Comparison of ENCODE assay signal across 30 mouse cellular contexts in genomic region chr11:69776488-69776887, GRCm38 (mm10). TPM values are rescaled to one million over a fixed set of nuclear protein-coding genes. Genes with fewer than 3 reads are reported as not detected.
A peak's percentile ranks its signal among the peaks of the same experiment; 100 is the strongest.
DNase-seq lines count a peak whose midpoint lies in the region; ATAC-seq and TF ChIP-seq lines count a peak whose summit lies in the region.
"Had no signal": no experiment of that assay in that cellular context is flagged by ENCODE, and none has a peak within 500 bp of the region (broad histone marks: within the 10 kb centered on the region; RNA-seq: fewer than 3 reads in every experiment).

No protein-coding gene starts in this region.

- peaks cover 6% of the 10 kb centered on the region; the same call in 1 of the 2 replicates for H3K36me3 ChIP-seq in heart, embryonic 11.5 days (ENCODE audit: control insufficient read depth, insufficient read depth, low read length)
- peaks cover 25% of the 10 kb centered on the region for H3K36me3 ChIP-seq in midbrain, embryonic 13.5 days
- peaks cover 20% of the 10 kb centered on the region; the same call in 1 of the 2 replicates for H3K36me3 ChIP-seq in midbrain, postnatal 0 days (ENCODE audit: insufficient read depth, low read length)
- H3K36me3 ChIP-seq in embryonic facial prominence, embryonic 13.5 days: peaks cover 42% of the 10 kb centered on the region

- DNase-seq in heart, postnatal 25 days (ENCODE audit: low spot score): no peak
- DNase-seq in midbrain, postnatal 0 days (ENCODE audit: low spot score): no peak
- no peak for DNase-seq in gastrocnemius, postnatal 14 days
- DNase-seq: adrenal gland, adult 8-10 months; kidney, adult 9 months; layer of hippocampus, postnatal 36 days; left cerebral cortex, postnatal 4 days; thymus, postnatal 4 days had no signal

- no peak overlapping the region for H3K4me2 ChIP-seq in heart, embryonic 11.5 days
- no peak overlapping the region for H3K4me2 ChIP-seq in midbrain, embryonic 13.5 days (replicated peaks)
- H3K4me2 ChIP-seq in midbrain, postnatal 0 days (ENCODE audit: low read depth, low read length, poor library complexity, severe bottlenecking): no peak overlapping the region
- no peak overlapping the region for H3K4me2 ChIP-seq in embryonic facial prominence, embryonic 13.5 days
- H3K4me2 ChIP-seq: heart, embryonic 12.5 days; lung, embryonic 15.5 days; neural tube, embryonic 13.5 days had no signal

- 0 out of 2 replicates have a peak, but pooled peaks have one; percentile 11 for ATAC-seq in heart, embryonic 11.5 days (replicated peaks; ENCODE audit: insufficient number of reproducible peaks, low FRiP score, low TSS enrichment)
- no peak for ATAC-seq in midbrain, embryonic 13.5 days
- ATAC-seq in midbrain, postnatal 0 days (ENCODE audit: low FRiP score): no peak
- ATAC-seq in embryonic facial prominence, embryonic 13.5 days (ENCODE audit: insufficient number of reproducible peaks, insufficient read depth, low FRiP score, low TSS enrichment, low read depth): no peak
- no peak for ATAC-seq in inflammation-experienced regulatory T-cells, adult 6 months
- ATAC-seq: CD4-positive, CD25-positive, alpha-beta regulatory T cell, adult 4 months; forebrain, embryonic 16.5 days; intestine, postnatal 0 days; midbrain, embryonic 16.5 days had no signal

- H3K9ac ChIP-seq in heart, embryonic 11.5 days (ENCODE audit: low read depth, low read length): no peak overlapping the region
- H3K9ac ChIP-seq in midbrain, embryonic 13.5 days (replicated peaks): peak overlapping the region; percentile 28; the same call in 1 of the 2 replicates
- H3K9ac ChIP-seq in midbrain, postnatal 0 days (replicated peaks; ENCODE audit: low read length, poor library complexity, severe bottlenecking): no peak overlapping the region
- 0 out of 2 replicates have a peak overlapping the region, but pooled peaks have one; percentile 3 for H3K9ac ChIP-seq in embryonic facial prominence, embryonic 13.5 days
- H3K9ac ChIP-seq: heart, embryonic 12.5 days; lung, embryonic 15.5 days; neural tube, embryonic 13.5 days had no signal

- intact Hi-C loops in heart, postnatal 25 days (cut with DNase I): no loop called here
- intact Hi-C loops in gastrocnemius, postnatal 14 days (cut with DNase I; ENCODE audit: low total_unique reads): no loop called here

- no peak for TF ChIP-seq CTCF in midbrain, postnatal 0 days (IDR thresholded peaks at IDR 0.05)

- no peak overlapping the region for H3K27ac ChIP-seq in heart, embryonic 11.5 days (ENCODE audit: low read depth, low read length)
- H3K27ac ChIP-seq in midbrain, embryonic 13.5 days: no peak overlapping the region
- H3K27ac ChIP-seq in midbrain, postnatal 0 days (ENCODE audit: low read depth, low read length): no peak overlapping the region
- no peak overlapping the region for H3K27ac ChIP-seq in embryonic facial prominence, embryonic 13.5 days
- H3K27ac ChIP-seq: lung, embryonic 15.5 days; neural tube, embryonic 13.5 days had no signal

- H3K27me3 ChIP-seq in heart, embryonic 11.5 days (ENCODE audit: control insufficient read depth, insufficient read depth, low read length): peaks cover 16% of the 10 kb centered on the region
- no peaks in the 10 kb centered on the region; the same call in 1 of the 2 replicates for H3K27me3 ChIP-seq in midbrain, embryonic 13.5 days
- H3K27me3 ChIP-seq in midbrain, postnatal 0 days (ENCODE audit: insufficient read depth, low read length): no peaks in the 10 kb centered on the region
- H3K27me3 ChIP-seq in embryonic facial prominence, embryonic 13.5 days: peaks cover 16% of the 10 kb centered on the region; the same call in 1 of the 2 replicates
- H3K27me3 ChIP-seq: lung, embryonic 15.5 days had no signal

- H3K4me1 ChIP-seq in heart, embryonic 11.5 days (ENCODE audit: control insufficient read depth, insufficient read depth, low read length): 0 out of 2 replicates have a peak, but pooled peaks cover 3% of the 10 kb centered on the region
- 0 out of 2 replicates have a peak, but pooled peaks cover 5% of the 10 kb centered on the region for H3K4me1 ChIP-seq in midbrain, embryonic 13.5 days (replicated peaks)
- H3K4me1 ChIP-seq in midbrain, postnatal 0 days (ENCODE audit: insufficient read depth, low read length): no peaks in the 10 kb centered on the region
- peaks cover 20% of the 10 kb centered on the region for H3K4me1 ChIP-seq in embryonic facial prominence, embryonic 13.5 days
- H3K4me1 ChIP-seq: neural tube, embryonic 13.5 days had no signal

- WGBS in heart, embryonic 11.5 days (ENCODE audit: insufficient replicate concordance): 74% methylated on average over 20 of the region's 20 CpGs
- 87% methylated on average over 20 of the region's 20 CpGs for WGBS in midbrain, embryonic 13.5 days
- WGBS in midbrain, postnatal 0 days: 89% methylated on average over 20 of the region's 20 CpGs
- WGBS in embryonic facial prominence, embryonic 13.5 days: 85% methylated on average over 20 of the region's 20 CpGs

- no peak overlapping the region for H3K4me3 ChIP-seq in heart, embryonic 11.5 days (ENCODE audit: low read depth, low read length)
- H3K4me3 ChIP-seq in midbrain, embryonic 13.5 days (replicated peaks): no peak overlapping the region
- H3K4me3 ChIP-seq in midbrain, postnatal 0 days (ENCODE audit: low read depth, low read length): no peak overlapping the region
- H3K4me3 ChIP-seq in embryonic facial prominence, embryonic 13.5 days: no peak overlapping the region
- H3K4me3 ChIP-seq: heart, embryonic 12.5 days; lung, embryonic 15.5 days; neural tube, embryonic 13.5 days had no signal

- no peaks in the 10 kb centered on the region for H3K9me3 ChIP-seq in heart, embryonic 11.5 days (replicated peaks; ENCODE audit: control insufficient read depth, low read length)
- no peaks in the 10 kb centered on the region for H3K9me3 ChIP-seq in midbrain, embryonic 13.5 days
- no peaks in the 10 kb centered on the region for H3K9me3 ChIP-seq in midbrain, postnatal 0 days (ENCODE audit: low read length)
- no peaks in the 10 kb centered on the region for H3K9me3 ChIP-seq in embryonic facial prominence, embryonic 13.5 days
- H3K9me3 ChIP-seq: G1E; heart, embryonic 12.5 days; lung, embryonic 15.5 days; neural tube, embryonic 13.5 days had no signal

RNA-seq across cellular contexts. Expression of gene Zbtb4, which starts 10.8 kb away (rescaled TPM):
- 2.1 and 3.1 TPM in 2 replicates for polyA plus RNA-seq in heart, embryonic 11.5 days (2014; fragmentation: Nextera tagmentation; extraction: Ambion mirVana)
- total RNA-seq in heart, postnatal 25 days (2021): 10 to 100 TPM; 33.3 to 39.6 TPM
- 2.9 and 3.2 TPM in 2 replicates for polyA plus RNA-seq in midbrain, embryonic 13.5 days (2015; fragmentation: Nextera tagmentation; extraction: Ambion mirVana)
- 31.5 and 34.3 TPM in 2 replicates for total RNA-seq in midbrain, postnatal 0 days (2014; rRNA removed)
- polyA plus RNA-seq in midbrain, postnatal 0 days (2015; fragmentation: Nextera tagmentation; extraction: Ambion mirVana): 4.4 and 5.0 TPM in 2 replicates
- 3.5 and 4.8 TPM in 2 replicates for polyA plus RNA-seq in embryonic facial prominence, embryonic 13.5 days (2015; fragmentation: Nextera tagmentation; extraction: Ambion mirVana)
- 10 to 100 TPM; 18.2 to 21.3 TPM for total RNA-seq in gastrocnemius, postnatal 14 days (2021)
- polyA plus RNA-seq in inflammation-experienced regulatory T-cells, adult 6 months (2017; shearing (Covaris generic)): 10 to 100 TPM in 2 of 3 experiments, 1 to 10 TPM in 1; 4.3 to 13.9 (median 11.8) TPM

RNA-seq across cellular contexts. Expression of gene Slc35g3, which starts 14.7 kb away (rescaled TPM):
- 0.10 TPM in 1 of 2 replicates, not detected in the other for polyA plus RNA-seq in heart, embryonic 11.5 days (2014; fragmentation: Nextera tagmentation; extraction: Ambion mirVana)
- total RNA-seq in heart, postnatal 25 days (2021): not detected
- 0.31 TPM in 1 of 2 replicates, not detected in the other for polyA plus RNA-seq in midbrain, embryonic 13.5 days (2015; fragmentation: Nextera tagmentation; extraction: Ambion mirVana)
- total RNA-seq in midbrain, postnatal 0 days (2014; rRNA removed): not detected in 2 replicates
- polyA plus RNA-seq in midbrain, postnatal 0 days (2015; fragmentation: Nextera tagmentation; extraction: Ambion mirVana): 0.23 and 0.26 TPM in 2 replicates
- polyA plus RNA-seq in embryonic facial prominence, embryonic 13.5 days (2015; fragmentation: Nextera tagmentation; extraction: Ambion mirVana): not detected in 2 replicates
- not detected for total RNA-seq in gastrocnemius, postnatal 14 days (2021)
- not detected for polyA plus RNA-seq in inflammation-experienced regulatory T-cells, adult 6 months (2017; shearing (Covaris generic))
- total RNA-seq: adrenal gland, adult 8-10 months; adrenal gland, postnatal 4 days; gastrocnemius, adult 8-10 months; hematopoietic stem cell, adult 5-6 weeks; layer of hippocampus, postnatal 36 days; left cerebral cortex, postnatal 4 days; liver, adult 2 months; megakaryocyte, adult 5-6 weeks had no signal
- polyA plus RNA-seq: CD4-positive, CD25-positive, alpha-beta regulatory T cell, adult 4 months; cerebellum, adult 2 months; cortical plate, adult 2 months; heart, postnatal 0 days; large intestine, adult 2 months; liver, adult 2 months; thymus, postnatal 0 days had no signal

RNA-seq across cellular contexts. Expression of gene Polr2a, which starts 18.1 kb away (rescaled TPM):
- 29.0 and 36.7 TPM in 2 replicates for polyA plus RNA-seq in heart, embryonic 11.5 days (2014; fragmentation: Nextera tagmentation; extraction: Ambion mirVana)
- 10 to 100 TPM; 28.6 to 30.4 TPM for total RNA-seq in heart, postnatal 25 days (2021)
- polyA plus RNA-seq in midbrain, embryonic 13.5 days (2015; fragmentation: Nextera tagmentation; extraction: Ambion mirVana): 22.7 and 24.9 TPM in 2 replicates
- total RNA-seq in midbrain, postnatal 0 days (2014; rRNA removed): 16.9 and 25.1 TPM in 2 replicates
- 9.0 and 10.2 TPM in 2 replicates for polyA plus RNA-seq in midbrain, postnatal 0 days (2015; fragmentation: Nextera tagmentation; extraction: Ambion mirVana)
- polyA plus RNA-seq in embryonic facial prominence, embryonic 13.5 days (2015; fragmentation: Nextera tagmentation; extraction: Ambion mirVana): 27.3 and 31.3 TPM in 2 replicates
- total RNA-seq in gastrocnemius, postnatal 14 days (2021): 10 to 100 TPM; 36.4 to 39.1 TPM
- polyA plus RNA-seq in inflammation-experienced regulatory T-cells, adult 6 months (2017; shearing (Covaris generic)): 10 to 100 TPM; 27.3 to 28.4 (median 27.7) TPM

RNA-seq across cellular contexts. Expression of gene Chrnb1, which starts 19.3 kb away (rescaled TPM):
- polyA plus RNA-seq in heart, embryonic 11.5 days (2014; fragmentation: Nextera tagmentation; extraction: Ambion mirVana): 3.7 and 4.5 TPM in 2 replicates
- 1 to 10 TPM; 4.8 to 5.0 TPM for total RNA-seq in heart, postnatal 25 days (2021)
- 0.83 and 0.85 TPM in 2 replicates for polyA plus RNA-seq in midbrain, embryonic 13.5 days (2015; fragmentation: Nextera tagmentation; extraction: Ambion mirVana)
- 1.5 and 1.6 TPM in 2 replicates for total RNA-seq in midbrain, postnatal 0 days (2014; rRNA removed)
- polyA plus RNA-seq in midbrain, postnatal 0 days (2015; fragmentation: Nextera tagmentation; extraction: Ambion mirVana): 1.1 TPM in 2 replicates
- 5.4 and 5.7 TPM in 2 replicates for polyA plus RNA-seq in embryonic facial prominence, embryonic 13.5 days (2015; fragmentation: Nextera tagmentation; extraction: Ambion mirVana)
- total RNA-seq in gastrocnemius, postnatal 14 days (2021): 10 to 100 TPM; 75.5 to 80.7 TPM
- polyA plus RNA-seq in inflammation-experienced regulatory T-cells, adult 6 months (2017; shearing (Covaris generic)): 1 to 10 TPM; 1.7 to 2.5 (median 1.8) TPM

RNA-seq across cellular contexts. Expression of gene Fgf11, which starts 25.2 kb away (rescaled TPM):
- 1.5 and 2.5 TPM in 2 replicates for polyA plus RNA-seq in heart, embryonic 11.5 days (2014; fragmentation: Nextera tagmentation; extraction: Ambion mirVana)
- total RNA-seq in heart, postnatal 25 days (2021): 1 to 10 TPM; 2.2 to 2.4 TPM
- polyA plus RNA-seq in midbrain, embryonic 13.5 days (2015; fragmentation: Nextera tagmentation; extraction: Ambion mirVana): 3.4 and 4.4 TPM in 2 replicates
- 12.7 and 16.4 TPM in 2 replicates for total RNA-seq in midbrain, postnatal 0 days (2014; rRNA removed)
- polyA plus RNA-seq in midbrain, postnatal 0 days (2015; fragmentation: Nextera tagmentation; extraction: Ambion mirVana): 2.6 and 2.8 TPM in 2 replicates
- 3.6 TPM in 2 replicates for polyA plus RNA-seq in embryonic facial prominence, embryonic 13.5 days (2015; fragmentation: Nextera tagmentation; extraction: Ambion mirVana)
- 1 to 10 TPM; 6.6 to 8.0 TPM for total RNA-seq in gastrocnemius, postnatal 14 days (2021)
- polyA plus RNA-seq in inflammation-experienced regulatory T-cells, adult 6 months (2017; shearing (Covaris generic)): not detected
- total RNA-seq: megakaryocyte, adult 5-6 weeks had no signal
- polyA plus RNA-seq: CD4-positive, CD25-positive, alpha-beta regulatory T cell, adult 4 months had no signal

Comparison
In these comparisons a context has a peak if more than half of its experiments do, and no peak if none do; other contexts are left out.
1. H3K9ac ChIP-seq: peak in midbrain, embryonic 13.5 days (single experiment) and embryonic facial prominence, embryonic 13.5 days (single experiment); none in heart, embryonic 11.5 days (single experiment) and midbrain, postnatal 0 days (single experiment).